Mouse (Mus musculus) T-helper 17 cell (primary cell): ENCODE measurements around the gene Uhrf1bp1l.

ENCODE experiments used
- in situ Hi-C, 2 experiments: fragments of 300-600 bp; cut with MboI, MseI; formaldehyde crosslinking; loops; 1 replicate in 1 of 2; 2 replicates in 1 of 2; pipeline ENCODE4 v1.15.1; 2025; ENCODE audit warnings: high pct_unique_total_duplicates in 2 of 2

The Uhrf1bp1l gene

DNA sequence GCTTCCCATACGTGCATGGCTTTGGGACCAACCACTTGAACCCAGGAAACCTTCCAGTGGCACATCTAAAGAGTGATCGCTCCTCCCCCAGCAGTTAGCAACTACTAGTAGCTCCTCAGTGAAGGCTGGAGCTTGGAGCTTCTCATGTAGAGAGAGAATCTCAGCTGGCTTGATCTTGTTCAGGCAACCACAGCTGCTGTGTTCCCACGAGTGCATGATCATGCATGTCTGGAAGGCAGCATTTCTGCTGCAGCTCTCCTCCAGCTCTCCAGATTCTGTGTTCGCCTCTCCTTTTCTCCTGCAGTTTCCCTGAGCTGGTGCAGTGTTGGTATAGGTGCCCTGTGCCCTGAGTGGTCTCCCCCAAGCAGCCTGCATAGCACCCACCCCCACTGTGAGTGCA, 87.5 kb downstream of the Uhrf1bp1l start:
- in situ Hi-C loops = loop anchor here in 1 of 2 experiments (5.0 to 25.0 kb wide), 2 partner anchors 50 to 370 kb away; no protein-coding TSS in a partner anchor

DNA sequence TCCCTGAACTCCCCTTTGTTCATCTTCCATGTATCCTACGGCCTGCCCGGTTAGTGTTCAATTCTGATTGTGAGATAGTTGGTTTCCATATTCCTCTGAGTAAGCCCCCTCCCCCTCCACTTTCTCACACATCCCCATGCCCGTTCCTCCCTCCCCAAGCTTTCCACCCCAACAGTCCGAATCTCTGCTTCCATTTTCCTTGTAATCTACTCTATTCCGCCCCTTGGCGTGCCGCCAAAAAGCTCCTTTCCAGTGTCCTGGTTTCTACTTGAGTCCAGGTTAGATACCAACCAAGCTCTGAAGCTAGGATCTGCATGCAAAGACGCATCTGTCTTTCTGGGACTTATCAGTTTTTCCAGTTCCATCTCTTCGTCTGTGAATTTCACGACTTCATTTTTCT, 88.4 kb downstream of the Uhrf1bp1l start:
- in situ Hi-C loops = loop anchor here in 1 of 2 experiments (5.0 to 25.0 kb wide), 2 partner anchors 49 to 371 kb away; no protein-coding TSS in a partner anchor

DNA sequence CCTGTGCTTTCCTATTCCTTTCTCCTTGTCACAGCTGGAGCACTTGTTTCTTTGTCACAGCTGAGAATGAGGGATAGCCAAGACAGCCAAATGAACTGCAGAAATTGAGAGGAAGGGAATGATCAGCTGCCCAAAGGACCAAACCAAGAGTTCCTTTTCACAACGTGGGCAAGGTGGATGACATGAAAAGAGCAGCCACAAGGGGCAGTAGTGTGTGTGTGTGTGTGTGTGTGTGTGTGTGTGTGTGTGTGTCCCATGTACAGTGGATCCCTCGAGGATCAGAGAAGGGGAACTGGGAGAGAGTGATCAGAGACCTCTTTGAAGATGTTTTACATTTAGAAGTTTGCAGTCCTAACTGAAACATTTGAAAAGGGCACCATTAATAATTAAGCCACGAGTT, 92.7 kb downstream of the Uhrf1bp1l start:
- in situ Hi-C loops = loop anchor here in 1 of 2 experiments (25.0 kb wide), 1 partner anchor 375 kb away; no protein-coding TSS in a partner anchor

DNA sequence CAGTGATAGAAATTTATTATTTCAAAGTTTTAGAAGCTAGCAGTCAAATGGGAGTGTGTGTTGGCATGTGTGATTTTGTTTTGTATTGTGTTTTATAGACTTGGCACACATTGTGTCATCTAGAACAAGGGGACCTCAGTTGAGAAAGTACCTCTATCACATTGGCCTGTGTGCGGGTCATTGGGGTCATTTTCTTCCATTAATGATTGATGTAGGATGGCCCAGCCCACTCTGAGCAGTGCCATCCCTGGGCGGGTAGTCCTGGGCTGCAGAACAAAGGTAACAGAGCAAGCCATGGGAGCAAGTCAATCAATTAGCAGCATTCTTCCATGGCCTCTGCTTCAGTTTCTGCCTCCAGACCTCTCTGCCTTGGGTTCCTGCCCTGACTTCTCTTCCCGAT, 94.0 kb downstream of the Uhrf1bp1l start:
- in situ Hi-C loops = loop anchor here in 1 of 2 experiments (25.0 kb wide), 1 partner anchor 377 kb away; no protein-coding TSS in a partner anchor

DNA sequence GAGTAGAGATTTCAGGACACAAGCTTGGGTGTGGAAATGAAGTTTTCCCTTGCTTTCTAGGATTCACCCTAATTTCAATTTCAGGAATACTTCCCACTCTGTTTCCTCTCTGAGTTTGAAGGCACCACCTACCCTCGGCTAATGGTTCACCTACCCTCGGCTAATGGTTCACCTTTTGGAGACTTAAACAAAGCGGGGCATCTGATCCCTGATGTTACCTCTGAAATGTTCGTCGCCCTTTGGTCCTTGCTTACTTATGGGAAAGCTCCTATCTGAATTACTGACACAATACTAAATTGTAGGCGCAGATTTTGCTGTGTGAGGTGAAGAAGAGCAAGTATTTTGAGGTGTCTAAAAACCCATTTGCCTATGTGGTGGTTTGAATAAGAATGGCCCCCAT, 106.2 kb downstream of the Uhrf1bp1l start:
- in situ Hi-C loops = no loop called here

DNA sequence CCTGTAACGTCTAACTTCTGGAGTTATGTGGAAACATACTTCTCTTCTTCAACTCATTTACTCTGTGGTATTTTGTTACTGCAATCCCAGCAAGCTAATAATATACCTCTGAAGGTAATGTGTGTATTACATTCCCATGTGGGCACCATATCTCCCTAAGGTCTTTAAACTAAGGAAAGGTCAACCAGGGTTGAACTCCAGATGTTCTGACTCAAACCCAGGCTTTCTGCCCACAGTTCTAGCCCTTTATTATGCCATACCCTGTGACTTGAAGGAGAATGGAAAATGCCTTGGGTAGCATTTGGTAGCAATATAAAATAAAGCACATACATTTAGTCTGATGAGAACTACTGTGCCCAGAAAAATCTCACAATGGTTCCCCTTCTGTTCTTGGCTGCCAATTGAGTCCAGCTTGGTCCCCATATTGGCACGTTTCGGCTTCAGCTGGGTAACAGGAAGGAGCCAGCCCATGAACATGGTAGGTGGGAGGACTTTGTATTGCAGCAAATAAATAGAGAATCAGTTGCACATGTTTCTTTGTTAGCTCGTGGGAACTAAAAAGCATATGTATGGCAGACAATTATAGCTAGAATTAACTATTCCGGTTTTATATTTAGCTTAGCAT, 110.6 kb downstream of the Uhrf1bp1l start:
- in situ Hi-C loops = no loop called here

DNA sequence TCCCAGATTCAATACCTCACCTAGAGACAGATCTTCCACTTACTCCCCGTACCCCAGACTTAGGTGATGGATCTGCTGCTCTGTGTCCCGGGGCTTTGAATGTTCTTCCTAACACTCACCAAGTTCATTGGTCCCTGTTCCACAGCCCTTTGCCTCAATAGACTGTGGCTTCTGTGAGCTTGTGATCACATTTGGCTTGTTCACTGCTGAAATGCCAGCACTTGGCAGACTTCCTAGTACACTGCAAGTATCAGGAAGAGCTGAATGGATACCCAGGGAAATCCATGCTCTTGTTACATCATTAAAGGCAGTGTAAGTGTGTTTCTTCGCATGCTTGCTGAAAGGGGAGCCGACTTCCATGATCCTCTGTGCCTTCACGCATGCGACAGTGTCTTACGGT, 111.5 kb downstream of the Uhrf1bp1l start:
- in situ Hi-C loops = no loop called here

DNA sequence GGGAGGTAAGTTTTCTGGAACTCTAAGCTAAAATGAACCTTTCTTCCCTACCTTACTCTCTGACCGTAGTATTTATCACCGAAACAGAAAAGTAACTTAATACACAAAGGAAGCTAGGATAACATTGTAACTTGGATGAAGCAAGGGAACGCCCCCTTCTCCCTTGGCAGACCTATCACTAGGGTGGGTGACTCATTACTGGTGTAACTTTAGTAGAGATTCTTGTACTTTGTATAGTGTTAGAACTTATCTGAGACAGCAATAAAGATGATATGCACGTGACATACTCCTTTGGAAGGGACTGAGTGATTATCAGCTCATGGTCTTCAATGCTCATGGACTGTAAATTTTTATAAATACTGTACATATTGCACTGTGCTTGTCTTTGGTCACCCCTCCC, 123.4 kb downstream of the Uhrf1bp1l start:
- in situ Hi-C loops = no loop called here

DNA sequence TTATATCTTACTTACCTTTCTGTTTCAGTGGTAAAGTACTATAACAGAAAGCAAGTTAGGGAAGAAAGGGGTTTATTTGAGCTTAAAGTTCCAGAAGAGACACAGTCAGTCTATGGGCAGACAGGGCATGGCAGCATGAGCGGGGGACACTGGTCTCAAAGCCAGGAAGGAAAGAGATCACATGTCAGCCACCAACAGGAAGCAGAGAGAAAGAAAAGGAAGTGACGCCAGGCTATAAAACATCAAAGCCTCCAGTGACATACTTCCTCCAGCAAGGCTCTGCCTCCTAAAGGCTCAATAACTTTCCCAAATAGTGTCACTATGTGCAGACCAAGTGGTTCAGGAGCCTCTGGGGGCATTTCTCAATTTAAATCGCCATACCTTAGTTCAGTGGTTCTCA, 124.0 kb downstream of the Uhrf1bp1l start:
- in situ Hi-C loops = no loop called here
